8 mouse cellular contexts compared by ENCODE assay signal in genomic region chr9:72111622-72112550, GRCm38 (mm10). TPM values are rescaled to one million over a fixed set of nuclear protein-coding genes. Genes with fewer than 3 reads are reported as not detected.
DNase-seq lines count a peak whose midpoint lies in the region; ATAC-seq and TF ChIP-seq lines count a peak whose summit lies in the region.

TSS of gene Tcf12 (minus strand) at chr9:72111871.

- no peaks in the 10 kb centered on the region for H3K9me3 ChIP-seq in G1E (replicated peaks)
- H3K9me3 ChIP-seq in forebrain, embryonic 15.5 days = no peaks in the 10 kb centered on the region
- H3K9me3 ChIP-seq in neural tube, embryonic 14.5 days (ENCODE audit: control insufficient read depth, low read length) = no peaks in the 10 kb centered on the region

- H3K27ac ChIP-seq in forebrain, embryonic 15.5 days (replicated peaks) = peak within 1 kb of the TSS; percentile 97
- peak within 1 kb of the TSS; percentile 98 for H3K27ac ChIP-seq in neural tube, embryonic 14.5 days (ENCODE audit: low read depth, low read length)

- H3K4me1 ChIP-seq in G1E (ENCODE audit: insufficient read depth, low read depth, low read length) = peaks cover 19% of the 10 kb centered on the region
- peaks cover 28% of the 10 kb centered on the region for H3K4me1 ChIP-seq in forebrain, embryonic 15.5 days
- peaks cover 19% of the 10 kb centered on the region for H3K4me1 ChIP-seq in neural tube, embryonic 14.5 days (ENCODE audit: control insufficient read depth, insufficient read depth, low read length)

- 2% methylated on average over 88 of the region's 88 CpGs for WGBS in forebrain, embryonic 15.5 days
- 2% methylated on average over 87 of the region's 88 CpGs for WGBS in large intestine, adult 2 months
- 2% methylated on average over 81 of the region's 88 CpGs for WGBS in neural tube, embryonic 14.5 days

- peak within 1 kb of the TSS; percentile 92 for H3K4me3 ChIP-seq in G1E (ENCODE audit: low read depth, low read length)
- H3K4me3 ChIP-seq in forebrain, embryonic 15.5 days = peak within 1 kb of the TSS; percentile 91
- H3K4me3 ChIP-seq in neural tube, embryonic 14.5 days (ENCODE audit: low read depth, low read length) = peak within 1 kb of the TSS; percentile 99

- H3K27me3 ChIP-seq in G1E (ENCODE audit: insufficient read depth, low read length) = no peaks in the 10 kb centered on the region
- H3K27me3 ChIP-seq in forebrain, embryonic 15.5 days = no peaks in the 10 kb centered on the region
- no peaks in the 10 kb centered on the region for H3K27me3 ChIP-seq in neural tube, embryonic 14.5 days (ENCODE audit: control insufficient read depth, insufficient read depth, low read length)

- H3K4me2 ChIP-seq in forebrain, embryonic 15.5 days (replicated peaks) = peak within 1 kb of the TSS; percentile 87
- peak within 1 kb of the TSS; percentile 59 for H3K4me2 ChIP-seq in neural tube, embryonic 14.5 days (ENCODE audit: low read depth, low read length)

- TF ChIP-seq CTCF in G1E (IDR thresholded peaks at IDR 0.05; ENCODE audit: low read depth, low read length) = no peak

- peak within 1 kb of the TSS; percentile 95 for H3K9ac ChIP-seq in forebrain, embryonic 15.5 days (replicated peaks)
- peak within 1 kb of the TSS; percentile 97 for H3K9ac ChIP-seq in neural tube, embryonic 14.5 days (replicated peaks; ENCODE audit: low read depth, low read length)

- intact Hi-C loops in heart, postnatal 14 days (cut with DNase I) = loop anchor here (1.0 to 5.0 kb wide), 5 partner anchors 21 to 280 kb away; no protein-coding TSS in a partner anchor

- peak; percentile 76 for DNase-seq in G1E (ENCODE audit: low spot score)
- peak; percentile 77 for DNase-seq in cerebellum, adult 11 months
- peak; percentile 90 to 91 for DNase-seq in heart, postnatal 14 days
- no peak for DNase-seq in large intestine, adult 2 months (ENCODE audit: low read depth, low spot score)
- peak; percentile 85 to 88 for DNase-seq in lung, adult 18-20 months
- DNase-seq in testis, postnatal 10 days (ENCODE audit: low spot score) = peak; percentile 90

- ATAC-seq in G1E (ENCODE audit: extremely low read depth, insufficient number of reproducible peaks, low FRiP score, poor library complexity, severe bottlenecking) = no peak
- peak; percentile 86 for ATAC-seq in forebrain, embryonic 15.5 days (replicated peaks)
- peak; percentile 82 for ATAC-seq in neural tube, embryonic 14.5 days (ENCODE audit: low read depth)

- peaks cover 11% of the 10 kb centered on the region for H3K36me3 ChIP-seq in G1E (replicated peaks)
- no peaks in the 10 kb centered on the region for H3K36me3 ChIP-seq in forebrain, embryonic 15.5 days
- no peaks in the 10 kb centered on the region; the same call in 1 of the 2 replicates for H3K36me3 ChIP-seq in neural tube, embryonic 14.5 days (ENCODE audit: control insufficient read depth, insufficient read depth, low read length)

RNA-seq across cellular contexts. Expression of gene Tcf12, which starts in this region (rescaled TPM):
- total RNA-seq in G1E (2014; fragmentation: Nextera tagmentation) = 329 and 366 TPM in 2 replicates
- total RNA-seq in G1E (2017) = 76.1 and 80.7 TPM in 2 replicates
- polyA plus RNA-seq in G1E (2012) = 34.7 and 49.3 TPM in 2 replicates
- 59.4 and 62.7 TPM in 2 replicates for polyA plus RNA-seq in forebrain, embryonic 15.5 days (2015; fragmentation: Nextera tagmentation; extraction: Ambion mirVana)
- total RNA-seq in heart, postnatal 14 days (2021) = 10 to 100 TPM; 50.5 to 54.0 TPM
- polyA plus RNA-seq in large intestine, adult 2 months (2012; rRNA removed) = 35.7 and 67.8 TPM in 2 replicates
- polyA plus RNA-seq in neural tube, embryonic 14.5 days (2014; fragmentation: Nextera tagmentation; extraction: Ambion mirVana) = 74.1 and 93.6 TPM in 2 replicates
